Mouse (Mus musculus) limb, embryonic 15.5 days (tissue): Measurements from ENCODE around the gene Apon. TPM values are rescaled to one million over a fixed set of nuclear protein-coding genes. Genes with fewer than 3 reads are reported as not detected.
"Not testable (repeated sequence)": the region's sequence is repeated elsewhere in the genome, so short reads cannot be mapped to it uniquely, and the experiment has no call there.

Experiments
- ATAC-seq: fragments of 200-750 bp; cut with Nextera tagmentation; 2 replicates; pipeline ENCODE4 v1.8.0; 2017; ENCODE audit warnings: low read depth, moderate TSS enrichment; ENCODE audit not compliant: insufficient number of reproducible peaks, low FRiP score, low TSS enrichment
- H3K27ac ChIP-seq: fragments of 300-500 bp; sonication (generic); 2 replicates; pipeline ENCODE4 v1.5.1; 2015; ENCODE audit warnings: moderate library complexity, mild to moderate bottlenecking, inconsistent platforms
- H3K27me3 ChIP-seq: fragments of 300-500 bp; sonication (generic); 2 replicates; pipeline ENCODE4 v1.6.1; 2015; ENCODE audit warnings: inconsistent platforms
- H3K36me3 ChIP-seq: fragments of 300-500 bp; sonication (generic); 2 replicates; pipeline ENCODE4 v1.6.1; 2015; ENCODE audit warnings: inconsistent platforms
- H3K4me1 ChIP-seq: fragments of 300-500 bp; sonication (generic); 2 replicates; pipeline ENCODE4 v1.6.1; 2015; ENCODE audit warnings: inconsistent platforms
- H3K4me2 ChIP-seq: fragments of 300-500 bp; sonication (generic); 2 replicates; pipeline ENCODE4 v1.6.1; 2015; ENCODE audit warnings: mild to moderate bottlenecking, inconsistent platforms
- H3K4me3 ChIP-seq: fragments of 300-500 bp; sonication (generic); 2 replicates; pipeline ENCODE4 v1.5.1; 2015; ENCODE audit warnings: mild to moderate bottlenecking, inconsistent platforms
- H3K9ac ChIP-seq: fragments of 300-500 bp; sonication (generic); 2 replicates; pipeline ENCODE4 v1.6.1; 2015; ENCODE audit warnings: inconsistent platforms
- H3K9me3 ChIP-seq: fragments of 300-500 bp; sonication (generic); 2 replicates; pipeline ENCODE4 v1.6.1; 2016; ENCODE audit warnings: inconsistent platforms
- WGBS: fragments of 180-500 bp; shearing (Covaris S2); methylation state at CpG from one replicate; pipeline ENCODE4 v1.1.7; 2015; 5-methylcytosine and 5-hydroxymethylcytosine counted together
- polyA plus RNA-seq: library from polyadenylated mRNA; unstranded; fragments of >200 nt; fragmentation: Nextera tagmentation; extraction: Ambion mirVana; gene quantifications from 2 replicates; pipeline ENCODE4 v1.2.1, GENCODE M21; 2015

The Apon gene
- polyA plus RNA-seq, 1 experiment from 2014 or later, result 0.47 TPM

GRCm38 (mm10) chr10:128237807-128238480, 16.0 kb upstream of the Apon start:
- H3K9me3 ChIP-seq, result no peaks in the 10 kb centered on the region
- no peak overlapping the region for H3K4me3 ChIP-seq
- H3K4me1 ChIP-seq, result peaks cover 6% of the 10 kb centered on the region
- H3K27ac ChIP-seq, result no peak overlapping the region
- H3K9ac ChIP-seq, result no peak overlapping the region
- 67% methylated on average over 15 of the region's 15 CpGs for WGBS
- no peaks in the 10 kb centered on the region for H3K27me3 ChIP-seq
- peaks cover 38% of the 10 kb centered on the region for H3K36me3 ChIP-seq
- ATAC-seq, result no peak
- no peak overlapping the region for H3K4me2 ChIP-seq

- H3K27ac ChIP-seq, result no peak overlapping the region
- no peaks in the 10 kb centered on the region for H3K9me3 ChIP-seq
- no peak for ATAC-seq
- no peak overlapping the region for H3K9ac ChIP-seq
- no peaks in the 10 kb centered on the region for H3K27me3 ChIP-seq
- peaks cover 47% of the 10 kb centered on the region for H3K36me3 ChIP-seq
- peaks cover 4% of the 10 kb centered on the region for H3K4me1 ChIP-seq
- no peak overlapping the region for H3K4me3 ChIP-seq
- WGBS, result 88% methylated on average over 4 of the region's 4 CpGs
- H3K4me2 ChIP-seq, result no peak overlapping the region
These were observed 14.8 kb upstream of the Apon start for GRCm38 (mm10) chr10:128239140-128239539.

- no peaks in the 10 kb centered on the region for H3K27me3 ChIP-seq
- no peaks in the 10 kb centered on the region for H3K9me3 ChIP-seq
- H3K4me2 ChIP-seq, result no peak overlapping the region
- no peak for ATAC-seq
- H3K27ac ChIP-seq, result no peak overlapping the region
- 87% methylated on average over 18 of the region's 18 CpGs for WGBS
- H3K4me1 ChIP-seq, result peaks cover 4% of the 10 kb centered on the region
- H3K9ac ChIP-seq, result no peak overlapping the region
- no peak overlapping the region for H3K4me3 ChIP-seq
- H3K36me3 ChIP-seq, result peaks cover 57% of the 10 kb centered on the region
These were observed 13.8 kb upstream of the Apon start for GRCm38 (mm10) chr10:128240131-128240530.

GRCm38 (mm10) chr10:128243252-128243651, 10.6 kb upstream of the Apon start:
- ATAC-seq, result no peak
- H3K27ac ChIP-seq, result no peak overlapping the region
- H3K36me3 ChIP-seq, result peaks cover 84% of the 10 kb centered on the region
- H3K27me3 ChIP-seq, result no peaks in the 10 kb centered on the region
- H3K4me2 ChIP-seq, result no peak overlapping the region
- H3K9ac ChIP-seq, result no peak overlapping the region
- WGBS, result 90% methylated on average over 8 of the region's 8 CpGs
- no peak overlapping the region for H3K4me3 ChIP-seq
- H3K9me3 ChIP-seq, result no peaks in the 10 kb centered on the region
- H3K4me1 ChIP-seq, result no peaks in the 10 kb centered on the region

- Histone ChIP-seq H3K27ac (no peak overlapping the region), H3K36me3 (peaks cover 91% of the 10 kb centered on the region), H3K4me1 (no peaks in the 10 kb centered on the region), H3K27me3 (no peaks in the 10 kb centered on the region), H3K4me2 (no peak overlapping the region), H3K9me3 (no peaks in the 10 kb centered on the region), H3K9ac (no peak overlapping the region), H3K4me3 (no peak overlapping the region)
- no peak for ATAC-seq
- WGBS, result 95% methylated on average over 15 of the region's 15 CpGs
These were observed 9.8 kb upstream of the Apon start for GRCm38 (mm10) chr10:128244121-128244520.

GRCm38 (mm10) chr10:128247020-128247732, 6.7 kb upstream of the Apon start:
- H3K4me2 ChIP-seq, result no peak overlapping the region
- H3K4me3 ChIP-seq, result no peak overlapping the region
- H3K36me3 ChIP-seq, result peaks cover 96% of the 10 kb centered on the region
- H3K4me1 ChIP-seq, result no peaks in the 10 kb centered on the region
- H3K9ac ChIP-seq, result no peak overlapping the region
- H3K27ac ChIP-seq, result peak overlapping the region; percentile 59; the same call in 1 of the 2 replicates
- H3K27me3 ChIP-seq, result no peaks in the 10 kb centered on the region
- no peaks in the 10 kb centered on the region for H3K9me3 ChIP-seq
- 74% methylated on average over 17 of the region's 17 CpGs for WGBS
- no peak for ATAC-seq

- H3K4me1 ChIP-seq, result no peaks in the 10 kb centered on the region
- no peak for ATAC-seq
- H3K4me2 ChIP-seq, result no peak overlapping the region
- 91% methylated on average over 13 of the region's 13 CpGs for WGBS
- no peak overlapping the region for H3K4me3 ChIP-seq
- peaks cover 71% of the 10 kb centered on the region for H3K36me3 ChIP-seq
- H3K9me3 ChIP-seq, result no peaks in the 10 kb centered on the region
- no peak overlapping the region for H3K27ac ChIP-seq
- H3K27me3 ChIP-seq, result no peaks in the 10 kb centered on the region
- no peak overlapping the region for H3K9ac ChIP-seq
These were observed 3.3 kb upstream of the Apon start for GRCm38 (mm10) chr10:128250565-128250964.

GRCm38 (mm10) chr10:128255925-128256324, 2.0 kb downstream of the Apon start:
- ATAC-seq, result no peak
- no peaks in the 10 kb centered on the region for H3K27me3 ChIP-seq
- H3K4me1 ChIP-seq, result no peaks in the 10 kb centered on the region
- no peak overlapping the region for H3K9ac ChIP-seq
- no peak overlapping the region for H3K4me2 ChIP-seq
- WGBS, result 83% methylated on average over 8 of the region's 8 CpGs
- H3K27ac ChIP-seq, result no peak overlapping the region
- H3K36me3 ChIP-seq, result peaks cover 20% of the 10 kb centered on the region
- no peaks in the 10 kb centered on the region for H3K9me3 ChIP-seq
- H3K4me3 ChIP-seq, result no peak overlapping the region

- WGBS, result 73% methylated on average over 8 of the region's 8 CpGs
These were observed 2.4 kb downstream of the Apon start for GRCm38 (mm10) chr10:128256328-128256727.

GRCm38 (mm10) chr10:128258953-128259352, 5.1 kb downstream of the Apon start:
- no peaks in the 10 kb centered on the region for H3K9me3 ChIP-seq
- H3K36me3 ChIP-seq, result no peaks in the 10 kb centered on the region
- H3K4me2 ChIP-seq, result no peak overlapping the region
- WGBS, result 85% methylated on average over 4 of the region's 4 CpGs
- no peak overlapping the region for H3K27ac ChIP-seq
- no peak for ATAC-seq
- H3K27me3 ChIP-seq, result no peaks in the 10 kb centered on the region
- H3K9ac ChIP-seq, result no peak overlapping the region
- no peak overlapping the region for H3K4me3 ChIP-seq
- H3K4me1 ChIP-seq, result no peaks in the 10 kb centered on the region

More at GRCm38 (mm10) chr10:128256328-128256727, 2.4 kb downstream of the Apon start:
- no peak overlapping the region for H3K9ac ChIP-seq
- no peaks in the 10 kb centered on the region for H3K4me1 ChIP-seq
- no peak overlapping the region for H3K4me3 ChIP-seq
- peaks cover 16% of the 10 kb centered on the region for H3K36me3 ChIP-seq
- no peak overlapping the region for H3K27ac ChIP-seq
- H3K9me3 ChIP-seq, result no peaks in the 10 kb centered on the region
- no peaks in the 10 kb centered on the region for H3K27me3 ChIP-seq
- no peak for ATAC-seq
- H3K4me2 ChIP-seq, result no peak overlapping the region

GRCm38 (mm10) chr10:128259946-128260345, 6.0 kb downstream of the Apon start:
- no peak overlapping the region for H3K4me3 ChIP-seq
- H3K27ac ChIP-seq, result no peak overlapping the region
- 82% methylated on average over 5 of the region's 5 CpGs for WGBS
- no peak overlapping the region for H3K4me2 ChIP-seq
- no peak for ATAC-seq
- H3K9ac ChIP-seq, result no peak overlapping the region
- no peaks in the 10 kb centered on the region for H3K4me1 ChIP-seq
- H3K9me3 ChIP-seq, result no peaks in the 10 kb centered on the region
- H3K36me3 ChIP-seq, result no peaks in the 10 kb centered on the region
- H3K27me3 ChIP-seq, result no peaks in the 10 kb centered on the region

GRCm38 (mm10) chr10:128260376-128260775, 6.5 kb downstream of the Apon start:
- 85% methylated on average over 7 of the region's 7 CpGs for WGBS

More at GRCm38 (mm10) chr10:128260376-128260775, 6.5 kb downstream of the Apon start:
- not testable (repeated sequence) for H3K36me3 ChIP-seq, H3K9me3 ChIP-seq, H3K27ac ChIP-seq, ATAC-seq, H3K4me2 ChIP-seq, H3K4me1 ChIP-seq, H3K27me3 ChIP-seq, H3K4me3 ChIP-seq, H3K9ac ChIP-seq
